Mouse (Mus musculus) hindbrain, postnatal 0 days (tissue): ENCODE data around the gene Acat2. TPM values are rescaled to one million over a fixed set of nuclear protein-coding genes. Genes with fewer than 3 reads are reported as not detected.
"Not testable (repeated sequence)": the region's sequence is repeated elsewhere in the genome, so short reads cannot be mapped to it uniquely, and the experiment has no call there.

ENCODE experiments used
- ATAC-seq: fragments of 200-750 bp; cut with Nextera tagmentation; 2 replicates; pipeline ENCODE4 v1.8.0; 2017; ENCODE audit warnings: mild to moderate bottlenecking, moderate TSS enrichment, moderate library complexity
- DNase-seq: peaks from one replicate; pipeline ENCODE4 v3.0.0-alpha.2; 2015; ENCODE audit warnings: low spot score
- H3K27ac ChIP-seq: fragments of 300-500 bp; sonication (generic); 2 replicates; pipeline ENCODE4 v1.5.1; 2014; ENCODE audit warnings: mild to moderate bottlenecking
- H3K27me3 ChIP-seq: fragments of 300-500 bp; sonication (generic); 2 replicates; pipeline ENCODE4 v1.6.1; 2014; ENCODE audit warnings: low read length, mixed read lengths; ENCODE audit not compliant: insufficient read depth
- H3K36me3 ChIP-seq: fragments of 300-500 bp; sonication (generic); 2 replicates; pipeline ENCODE4 v1.6.1; 2014; ENCODE audit warnings: low read length, mixed read lengths; ENCODE audit not compliant: insufficient read depth
- H3K4me1 ChIP-seq: fragments of 300-500 bp; sonication (generic); 2 replicates; pipeline ENCODE4 v1.6.1; 2014; ENCODE audit warnings: antibody characterized with exemption, low read length, mixed read lengths; ENCODE audit not compliant: insufficient read depth
- H3K4me2 ChIP-seq: fragments of 300-500 bp; sonication (generic); 2 replicates; pipeline ENCODE4 v1.6.1; 2014; ENCODE audit warnings: low read depth, mild to moderate bottlenecking, low read length, moderate library complexity, mixed read lengths
- H3K4me3 ChIP-seq: fragments of 300-500 bp; sonication (generic); 2 replicates; pipeline ENCODE4 v1.5.1; 2014; ENCODE audit warnings: low read length
- H3K9ac ChIP-seq: fragments of 300-500 bp; sonication (generic); replicated peaks from 2 replicates; pipeline ENCODE4 v1.6.1; 2014; ENCODE audit warnings: mild to moderate bottlenecking, low read length, moderate library complexity, mixed read lengths
- H3K9me3 ChIP-seq: fragments of 300-500 bp; sonication (generic); 2 replicates; pipeline ENCODE4 v1.6.1; 2016; ENCODE audit warnings: low read length, mixed read lengths
- CTCF ChIP-seq: IDR thresholded peaks from 2 replicates; pipeline ENCODE4 v1.5.1; 2016; ENCODE audit warnings: antibody characterized with exemption, control low read depth, low read depth
- WGBS: fragments of 180-500 bp; shearing (Covaris S2); extraction: QIAGEN DNeasy Blood & Tissue Kit; methylation state at CpG from one replicate; pipeline ENCODE4 v1.1.7; 2014; 5-methylcytosine and 5-hydroxymethylcytosine counted together
- polyA plus RNA-seq: library from polyadenylated mRNA; unstranded; fragments of >200 nt; fragmentation: Nextera tagmentation; extraction: Ambion mirVana; gene quantifications from 2 replicates; pipeline ENCODE4 v1.2.1, GENCODE M21; 2015
- total RNA-seq: library from RNA; depleted of rRNA; stranded (reverse); fragments of >200 nt; gene quantifications from 2 replicates; pipeline ENCODE4 v1.2.3, GENCODE M21; 2014

The Acat2 gene
- total and polyA plus RNA-seq, 2 experiments from 2014 or later = 161 to 212 TPM

DNA sequence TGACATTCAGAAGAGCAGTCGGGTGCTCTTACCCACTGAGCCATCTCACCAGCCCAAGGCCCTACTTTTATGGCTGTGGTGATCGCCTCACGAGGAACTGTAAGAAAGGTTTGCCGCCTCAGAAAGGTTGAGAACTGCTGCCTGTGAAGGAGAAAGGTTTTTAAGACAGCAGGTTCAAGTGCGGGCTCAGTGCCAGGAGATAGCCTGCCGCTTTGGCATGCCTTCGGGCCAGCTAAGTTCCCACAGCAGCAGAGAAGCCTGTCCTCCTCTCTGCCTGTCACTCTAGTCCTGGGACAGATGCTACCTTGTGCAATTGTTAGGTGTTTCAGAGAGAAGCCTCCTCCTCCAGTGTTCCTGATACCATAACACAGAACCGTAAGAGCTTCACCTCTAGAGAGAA lies 3.9 kb downstream of the Acat2 start:
- no peak overlapping the region for H3K9ac ChIP-seq
- DNase-seq (no peak), ATAC-seq (no peak)
- H3K4me1 ChIP-seq = 0 out of 2 replicates have a peak, but pooled peaks cover 3% of the 10 kb centered on the region
- H3K4me3 ChIP-seq = no peak overlapping the region
- H3K36me3 ChIP-seq = peaks cover 11% of the 10 kb centered on the region
- 83% methylated on average over 8 of the region's 8 CpGs for WGBS
- H3K27me3 ChIP-seq = no peaks in the 10 kb centered on the region
- no peak overlapping the region for H3K4me2 ChIP-seq
- TF ChIP-seq CTCF = no peak
- no peak overlapping the region for H3K27ac ChIP-seq
- H3K9me3 ChIP-seq = no peaks in the 10 kb centered on the region

DNA sequence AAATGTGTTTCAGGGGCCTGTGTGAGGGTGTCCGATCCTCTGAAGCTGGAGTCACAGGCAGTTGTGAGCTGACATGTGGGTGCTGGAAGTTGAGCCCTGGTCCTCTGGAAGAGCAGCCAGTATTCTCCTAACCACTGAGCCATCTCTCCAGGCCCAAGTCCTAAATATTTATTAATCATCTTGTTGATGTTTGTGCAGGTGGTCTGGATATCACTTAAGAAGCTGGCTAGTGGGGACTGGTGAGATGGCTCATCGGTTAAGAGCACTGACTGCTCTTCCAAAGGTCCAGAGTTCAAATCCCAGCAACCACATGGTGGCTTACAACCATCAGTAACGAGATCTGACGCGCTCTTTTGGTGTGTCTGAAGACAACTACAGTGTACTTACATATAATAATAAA lies 10.9 kb downstream of the Acat2 start:
- 93% methylated on average over 5 of the region's 5 CpGs for WGBS
- no peak for TF ChIP-seq CTCF
- H3K4me1 ChIP-seq = no peaks in the 10 kb centered on the region
- DNase-seq (no peak), ATAC-seq (no peak)
- no peak overlapping the region for H3K4me3 ChIP-seq
- no peak overlapping the region for H3K9ac ChIP-seq
- H3K36me3 ChIP-seq = peaks cover 46% of the 10 kb centered on the region
- H3K27ac ChIP-seq = no peak overlapping the region
- no peaks in the 10 kb centered on the region for H3K27me3 ChIP-seq
- no peaks in the 10 kb centered on the region for H3K9me3 ChIP-seq
- H3K4me2 ChIP-seq = no peak overlapping the region

DNA sequence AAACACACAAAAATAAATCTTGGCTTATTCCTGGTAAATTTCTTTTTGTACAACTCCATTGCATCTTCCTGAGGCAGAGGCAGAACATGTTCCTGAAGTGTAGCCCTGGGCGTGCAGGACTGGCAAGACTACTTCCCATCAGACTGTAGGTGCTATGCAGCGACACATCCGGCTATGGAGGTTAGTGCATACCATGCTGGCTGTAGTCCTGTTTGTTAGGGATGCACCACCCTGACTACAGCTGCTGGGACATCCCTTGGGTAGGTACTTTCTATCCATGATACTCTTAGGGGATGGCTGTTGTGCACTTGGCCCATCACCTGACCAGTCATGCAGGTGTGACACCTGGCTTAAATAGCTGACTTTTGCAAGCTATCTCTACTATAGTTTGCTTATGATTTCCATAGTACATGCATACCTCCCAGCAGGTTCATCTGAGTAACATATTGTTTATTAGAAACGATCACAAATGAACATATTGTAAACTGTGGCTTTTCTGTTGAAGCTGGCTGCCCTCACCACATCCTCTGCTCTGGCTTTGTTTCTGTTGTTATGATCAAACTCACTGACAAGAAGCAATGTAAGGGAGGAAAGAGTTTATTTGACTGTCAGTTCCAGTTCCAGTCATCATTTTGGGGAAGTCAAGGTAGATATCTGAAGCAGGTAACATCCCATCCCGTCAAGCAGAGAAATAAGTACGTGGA lies 17.9 kb downstream of the Acat2 start:
- H3K9ac ChIP-seq = no peak overlapping the region
- 94% methylated on average over 6 of the region's 6 CpGs for WGBS
- no peak for TF ChIP-seq CTCF
- H3K27ac ChIP-seq = no peak overlapping the region
- ATAC-seq (no peak), DNase-seq (no peak)
- no peaks in the 10 kb centered on the region for H3K4me1 ChIP-seq
- no peaks in the 10 kb centered on the region for H3K27me3 ChIP-seq
- H3K4me2 ChIP-seq = no peak overlapping the region
- H3K36me3 ChIP-seq = peaks cover 25% of the 10 kb centered on the region
- no peak overlapping the region for H3K4me3 ChIP-seq
- no peaks in the 10 kb centered on the region for H3K9me3 ChIP-seq

DNA sequence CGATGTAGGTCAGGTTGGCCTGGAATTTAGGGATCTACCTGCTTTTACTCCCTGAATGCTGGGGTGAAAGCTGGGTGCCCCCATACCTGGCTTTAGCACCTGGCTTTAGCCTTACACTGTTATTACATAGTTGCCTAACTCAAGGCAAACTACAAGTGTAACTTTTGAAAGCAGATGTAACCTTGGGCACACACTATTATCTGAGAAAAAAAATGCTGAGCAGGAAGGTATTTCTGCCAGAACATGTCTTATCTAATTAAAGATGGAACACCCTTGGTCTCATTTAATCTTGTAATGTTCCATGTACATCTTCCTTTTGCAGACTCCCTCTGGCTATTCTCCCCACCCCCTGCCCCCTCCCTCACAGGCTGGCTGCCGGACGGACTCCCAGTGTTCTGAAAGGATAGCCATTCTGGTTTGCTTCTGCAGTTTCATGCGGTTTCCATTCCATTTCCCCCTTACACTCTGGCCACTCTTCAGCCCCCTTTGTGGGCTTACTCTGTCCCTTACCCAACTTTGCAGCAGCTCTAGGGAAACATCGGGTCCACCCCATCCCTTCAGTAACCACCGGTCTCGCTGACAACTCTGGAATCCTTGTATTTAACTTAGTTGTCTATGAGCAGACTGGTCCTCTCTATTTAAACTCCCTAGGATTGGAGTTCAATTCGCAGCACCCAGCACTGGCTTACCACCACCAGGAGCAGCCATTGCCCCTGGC lies 18.8 kb downstream of the Acat2 start:
- no peak overlapping the region for H3K27ac ChIP-seq
- H3K4me2 ChIP-seq = no peak overlapping the region
- H3K9ac ChIP-seq = no peak overlapping the region
- no peaks in the 10 kb centered on the region for H3K9me3 ChIP-seq
- no peak overlapping the region for H3K4me3 ChIP-seq
- no peak for TF ChIP-seq CTCF
- 72% methylated on average over 8 of the region's 8 CpGs for WGBS
- peaks cover 24% of the 10 kb centered on the region for H3K36me3 ChIP-seq
- no peaks in the 10 kb centered on the region for H3K27me3 ChIP-seq
- no peaks in the 10 kb centered on the region for H3K4me1 ChIP-seq
- DNase-seq (no peak), ATAC-seq (no peak)

DNA sequence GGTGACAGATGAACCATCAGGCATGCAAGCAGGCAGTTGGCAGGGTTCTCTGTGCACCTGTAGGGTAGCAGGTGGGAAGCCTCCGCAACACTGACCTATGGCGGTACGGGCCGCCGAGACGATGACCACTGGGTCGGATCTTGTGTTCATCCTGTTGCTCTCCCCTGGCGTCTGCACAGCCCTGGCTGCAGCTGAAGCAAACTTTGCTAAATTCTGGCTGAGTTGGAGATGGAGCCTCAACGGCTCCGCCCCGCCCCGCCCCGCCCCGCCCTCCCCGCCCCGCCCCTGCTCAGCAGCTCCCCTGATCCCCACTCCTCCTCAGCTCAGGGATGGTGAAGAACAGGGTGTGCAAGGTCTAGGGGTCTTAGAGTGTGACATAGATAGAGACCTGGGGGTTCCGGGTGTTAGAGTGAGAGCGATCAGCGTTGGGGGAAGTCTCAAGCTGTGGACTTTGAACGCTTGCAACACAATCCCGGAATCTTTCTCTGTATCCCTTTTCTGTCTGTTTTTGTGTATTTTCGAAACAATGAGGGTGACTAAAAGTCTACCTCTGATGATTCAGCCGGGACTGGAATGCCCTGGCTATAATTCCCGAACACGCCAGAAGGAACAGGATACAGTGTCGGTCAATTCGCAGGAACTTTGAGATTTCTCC lies 20.3 kb downstream of the Acat2 start, which contains the start of gene Acat3:
Gene Acat3 (minus strand): TSS at position 450 of the 655 bp plus-strand sequence.
- no peaks in the 10 kb centered on the region for H3K4me1 ChIP-seq
- WGBS = 13% methylated on average over 27 of the region's 27 CpGs
- H3K36me3 ChIP-seq = peaks cover 19% of the 10 kb centered on the region
- no peak for TF ChIP-seq CTCF
- H3K9ac ChIP-seq = no peak within 1 kb of the TSS; the same call in 1 of the 2 replicates
- peak; percentile 50 for ATAC-seq
- H3K4me3 ChIP-seq = peak within 1 kb of the TSS; percentile 22; the same call in 1 of the 2 replicates
- H3K27ac ChIP-seq = no peak within 1 kb of the TSS
- no peak for DNase-seq
- H3K27me3 ChIP-seq = no peaks in the 10 kb centered on the region
- no peaks in the 10 kb centered on the region for H3K9me3 ChIP-seq
- H3K4me2 ChIP-seq = peak within 1 kb of the TSS; percentile 53

DNA sequence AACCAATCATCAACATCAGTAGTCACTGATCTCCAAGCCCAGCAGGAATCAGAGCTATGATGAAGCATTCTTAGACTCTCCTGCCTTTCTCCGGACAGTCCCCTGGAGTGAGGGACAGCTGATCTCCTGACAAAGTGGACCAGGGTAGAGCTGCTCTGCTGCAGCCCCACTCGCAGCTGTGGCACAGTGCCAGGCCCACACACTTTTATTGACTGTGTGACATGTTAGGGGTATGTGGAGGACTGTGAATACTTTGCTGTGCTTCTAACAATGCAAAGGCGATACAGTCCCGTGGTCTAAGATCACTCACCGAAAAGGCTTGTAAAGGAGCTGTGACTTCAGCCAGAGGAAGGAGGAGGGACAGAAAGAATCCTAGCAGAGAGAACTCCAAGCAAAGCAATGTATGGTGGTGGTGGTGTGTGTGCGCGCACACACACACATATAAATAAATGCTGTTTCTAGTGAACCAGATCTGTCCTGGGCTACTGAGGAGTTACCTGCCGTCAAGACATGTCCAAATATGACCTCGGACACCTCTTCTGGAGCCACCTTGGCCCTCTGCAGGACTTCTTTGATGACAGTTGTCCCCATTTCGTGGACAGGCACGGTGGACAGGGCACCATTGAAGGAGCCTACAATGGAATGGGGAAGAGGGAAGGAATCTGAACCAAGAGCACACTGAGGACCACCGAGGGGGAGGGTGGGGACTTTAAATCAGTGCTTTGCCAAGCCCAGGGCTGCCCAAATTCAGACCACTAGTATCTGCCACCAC lies 21.0 kb downstream of the Acat2 start:
- 30% methylated on average over 2 of the region's 12 CpGs for WGBS

More for the DNA sequence above, 21.0 kb downstream of the Acat2 start:
- not testable (repeated sequence) for H3K4me1 ChIP-seq, H3K27me3 ChIP-seq, H3K9me3 ChIP-seq, DNase-seq, H3K27ac ChIP-seq, H3K9ac ChIP-seq
- Histone ChIP-seq H3K4me2 (peak overlapping the region; percentile 53), H3K36me3 (peaks cover 12% of the 10 kb centered on the region), H3K4me3 (peak overlapping the region; percentile 22; the same call in 1 of the 2 replicates)
- peak; percentile 43 for ATAC-seq
